11 mouse cellular contexts compared by ENCODE assay signal in genomic region chr4:32508572-32508971, GRCm38 (mm10).
DNase-seq lines count a peak whose midpoint lies in the region; ATAC-seq and TF ChIP-seq lines count a peak whose summit lies in the region.
"Had no signal": no experiment of that assay in that cellular context is flagged by ENCODE, and none has a peak within 500 bp of the region (broad histone marks: within the 10 kb centered on the region; RNA-seq: fewer than 3 reads in every experiment).

No protein-coding gene starts in this region.

- DNase-seq in layer of hippocampus, adult 2 months (ENCODE audit: low spot score in 2 of 2) = no peak
- no peak for DNase-seq in layer of hippocampus, adult 9-10 months (ENCODE audit: low spot score)
- no peak for DNase-seq in spleen, adult 12 weeks (ENCODE audit: low spot score)
- no peak for DNase-seq in kidney, postnatal 36 days
- DNase-seq in right cerebral cortex, postnatal 10 days (ENCODE audit: low spot score in 2 of 2) = no peak
- DNase-seq: kidney, adult 11 months had no signal

- TF ChIP-seq CTCF in layer of hippocampus, adult 2 months (conservative IDR thresholded peaks at IDR 0.05) = no peak

- H3K27ac ChIP-seq in layer of hippocampus, adult 2 months = peak overlapping the region; percentile 24; the same call in 1 of the 2 replicates
- peak overlapping the region; percentile 70; the same call in 1 of the 2 replicates for H3K27ac ChIP-seq in embryonic facial prominence, embryonic 12.5 days
- peak overlapping the region; percentile 80 for H3K27ac ChIP-seq in forebrain, embryonic 16.5 days (ENCODE audit: low read length)
- peak overlapping the region; percentile 61 for H3K27ac ChIP-seq in midbrain, embryonic 12.5 days (replicated peaks)

- no peaks in the 10 kb centered on the region for H3K27me3 ChIP-seq in embryonic facial prominence, embryonic 12.5 days
- H3K27me3 ChIP-seq in forebrain, embryonic 16.5 days (replicated peaks; ENCODE audit: control insufficient read depth, insufficient read depth, low read length) = no peaks in the 10 kb centered on the region
- H3K27me3 ChIP-seq in midbrain, embryonic 12.5 days = no peaks in the 10 kb centered on the region

- H3K4me1 ChIP-seq in embryonic facial prominence, embryonic 12.5 days = peaks cover 18% of the 10 kb centered on the region
- H3K4me1 ChIP-seq in forebrain, embryonic 16.5 days (replicated peaks; ENCODE audit: control insufficient read depth, insufficient read depth, low read length) = peaks cover 41% of the 10 kb centered on the region
- peaks cover 28% of the 10 kb centered on the region for H3K4me1 ChIP-seq in midbrain, embryonic 12.5 days

- H3K4me3 ChIP-seq in layer of hippocampus, adult 2 months = no peak overlapping the region
- no peak overlapping the region for H3K4me3 ChIP-seq in embryonic facial prominence, embryonic 12.5 days
- H3K4me3 ChIP-seq in forebrain, embryonic 16.5 days (replicated peaks; ENCODE audit: low read length) = no peak overlapping the region
- no peak overlapping the region for H3K4me3 ChIP-seq in midbrain, embryonic 12.5 days
- H3K4me3 ChIP-seq: erythroblast, embryonic 14.5 days had no signal

- WGBS in embryonic facial prominence, embryonic 12.5 days = 29% methylated on average over 2 of the region's 2 CpGs
- 3% methylated on average over 2 of the region's 2 CpGs for WGBS in forebrain, embryonic 16.5 days
- 34% methylated on average over 2 of the region's 2 CpGs for WGBS in midbrain, embryonic 12.5 days

- no peak overlapping the region for H3K4me2 ChIP-seq in embryonic facial prominence, embryonic 12.5 days (replicated peaks)
- H3K4me2 ChIP-seq in forebrain, embryonic 16.5 days (ENCODE audit: low read length) = no peak overlapping the region; the same call in 1 of the 2 replicates
- H3K4me2 ChIP-seq in midbrain, embryonic 12.5 days (replicated peaks) = no peak overlapping the region

- no peaks in the 10 kb centered on the region for H3K9me3 ChIP-seq in embryonic facial prominence, embryonic 12.5 days
- no peaks in the 10 kb centered on the region for H3K9me3 ChIP-seq in forebrain, embryonic 16.5 days (ENCODE audit: control insufficient read depth, low read length)
- H3K9me3 ChIP-seq in midbrain, embryonic 12.5 days = no peaks in the 10 kb centered on the region
- H3K9me3 ChIP-seq: G1E had no signal

- H3K9ac ChIP-seq in embryonic facial prominence, embryonic 12.5 days = no peak overlapping the region
- H3K9ac ChIP-seq in forebrain, embryonic 16.5 days (replicated peaks; ENCODE audit: low read depth, low read length) = 0 out of 2 replicates have a peak overlapping the region, but pooled peaks have one; percentile 2
- H3K9ac ChIP-seq in midbrain, embryonic 12.5 days (replicated peaks) = no peak overlapping the region; the same call in 1 of the 2 replicates

- H3K36me3 ChIP-seq in embryonic facial prominence, embryonic 12.5 days = no peaks in the 10 kb centered on the region
- no peaks in the 10 kb centered on the region for H3K36me3 ChIP-seq in forebrain, embryonic 16.5 days (ENCODE audit: control insufficient read depth, insufficient read depth)
- no peaks in the 10 kb centered on the region for H3K36me3 ChIP-seq in midbrain, embryonic 12.5 days
- H3K36me3 ChIP-seq: G1E had no signal

- ATAC-seq in embryonic facial prominence, embryonic 12.5 days (ENCODE audit: insufficient number of reproducible peaks, insufficient read depth, low FRiP score, low TSS enrichment) = no peak
- peak; percentile 73 for ATAC-seq in forebrain, embryonic 16.5 days
- no peak for ATAC-seq in midbrain, embryonic 12.5 days (ENCODE audit: low FRiP score, low read depth)

Comparison
In these comparisons a context has a peak if more than half of its experiments do, and no peak if none do; other contexts are left out.
1. H3K27ac ChIP-seq: peak in every context shown above with its lines; median percentile 80 in forebrain, embryonic 16.5 days; 70 in embryonic facial prominence, embryonic 12.5 days; 61 in midbrain, embryonic 12.5 days; 24 in layer of hippocampus, adult 2 months.